Mouse (Mus musculus): ENCODE results near the gene Nae1. TPM values are rescaled to one million over a fixed set of nuclear protein-coding genes. Genes with fewer than 3 reads are reported as not detected.

Nae1 gene
- polyA plus RNA-seq, 1 experiment from 2014 or later = 103 TPM

- WGBS = 81% methylated on average over 3 of the region's 3 CpGs
- no peaks in the 10 kb centered on the region for H3K9me3 ChIP-seq
- H3K4me1 ChIP-seq (replicated peaks) = peaks cover 11% of the 10 kb centered on the region
- no peak overlapping the region for H3K9ac ChIP-seq
- peak overlapping the region; percentile 62 for H3K4me3 ChIP-seq
- no peak for ATAC-seq (ENCODE audit: low FRiP score, low read depth)
- peaks cover 14% of the 10 kb centered on the region for H3K36me3 ChIP-seq
- peak overlapping the region; percentile 98 for H3K4me2 ChIP-seq
- no peak overlapping the region for H3K27ac ChIP-seq (replicated peaks)
- H3K27me3 ChIP-seq = no peaks in the 10 kb centered on the region
These were observed 24.3 kb downstream of the Nae1 start for GRCm38 (mm10) chr8:104510134-104510533.

- peak within 1 kb of the TSS; percentile 98 for H3K4me2 ChIP-seq
- peak within 1 kb of the TSS; percentile 62 for H3K4me3 ChIP-seq
- WGBS = 1% methylated on average over 61 of the region's 64 CpGs
- 0 out of 2 replicates have a peak within 1 kb of the TSS, but pooled peaks have one; percentile 4 for H3K27ac ChIP-seq (replicated peaks)
- ATAC-seq (ENCODE audit: low FRiP score, low read depth) = peak; percentile 86
- H3K27me3 ChIP-seq = no peaks in the 10 kb centered on the region
- peak within 1 kb of the TSS; percentile 71 for H3K9ac ChIP-seq
- H3K9me3 ChIP-seq = no peaks in the 10 kb centered on the region
- peaks cover 11% of the 10 kb centered on the region for H3K4me1 ChIP-seq (replicated peaks)
- H3K36me3 ChIP-seq = peaks cover 14% of the 10 kb centered on the region
These were observed 25.1 kb downstream of the Nae1 start, which contains the start of gene Terb1 for GRCm38 (mm10) chr8:104509061-104510006. TSS of gene Terb1 (minus strand) at chr8:104509910.

- H3K4me3 ChIP-seq = no peak overlapping the region
- 78% methylated on average over 1 of the region's 1 CpGs for WGBS
- no peaks in the 10 kb centered on the region for H3K36me3 ChIP-seq
- no peak overlapping the region for H3K27ac ChIP-seq (replicated peaks)
- no peak for ATAC-seq (ENCODE audit: low FRiP score, low read depth)
- H3K4me1 ChIP-seq (replicated peaks) = no peaks in the 10 kb centered on the region
- H3K9me3 ChIP-seq = no peaks in the 10 kb centered on the region
- H3K9ac ChIP-seq = no peak overlapping the region
- H3K4me2 ChIP-seq = no peak overlapping the region
- H3K27me3 ChIP-seq = no peaks in the 10 kb centered on the region
These were observed 55.3 kb downstream of the Nae1 start for GRCm38 (mm10) chr8:104479091-104479490.

GRCm38 (mm10) chr8:104472465-104472864 lies 62.0 kb downstream of the Nae1 start:
- Histone ChIP-seq H3K4me3 (no peak overlapping the region), H3K27ac (replicated peaks) (no peak overlapping the region), H3K27me3 (no peaks in the 10 kb centered on the region), H3K36me3 (no peaks in the 10 kb centered on the region), H3K4me1 (replicated peaks) (no peaks in the 10 kb centered on the region), H3K9ac (no peak overlapping the region), H3K9me3 (no peaks in the 10 kb centered on the region), H3K4me2 (no peak overlapping the region)
- no peak for ATAC-seq (ENCODE audit: low FRiP score, low read depth)
- 90% methylated on average over 3 of the region's 3 CpGs for WGBS

- 78% methylated on average over 2 of the region's 2 CpGs for WGBS
- Histone ChIP-seq H3K4me2 (no peak overlapping the region), H3K9ac (no peak overlapping the region), H3K9me3 (no peaks in the 10 kb centered on the region), H3K36me3 (no peaks in the 10 kb centered on the region), H3K4me3 (no peak overlapping the region), H3K4me1 (replicated peaks) (no peaks in the 10 kb centered on the region), H3K27me3 (no peaks in the 10 kb centered on the region), H3K27ac (replicated peaks) (no peak overlapping the region)
- ATAC-seq (ENCODE audit: low FRiP score, low read depth) = no peak
These were observed 67.0 kb downstream of the Nae1 start for GRCm38 (mm10) chr8:104467463-104467862.

Other genes starting within 250 kb of the Nae1 start
- not detected in 2 replicates for gene Cmtm2a, start 241.5 kb downstream of the Nae1 start, polyA plus RNA-seq (2015; fragmentation: Nextera tagmentation; extraction: Ambion mirVana)
- not detected in 2 replicates for gene Gm45711, start 224.6 kb downstream of the Nae1 start, polyA plus RNA-seq (2015; fragmentation: Nextera tagmentation; extraction: Ambion mirVana)
- gene Cmtm1, start 224.5 kb downstream of the Nae1 start, polyA plus RNA-seq (2015; fragmentation: Nextera tagmentation; extraction: Ambion mirVana) = not detected in 2 replicates
- not detected in 2 replicates for gene Gm11020, start 213.1 kb downstream of the Nae1 start, polyA plus RNA-seq (2015; fragmentation: Nextera tagmentation; extraction: Ambion mirVana)
- not detected in 2 replicates for gene Cmtm2b, start 212.4 kb downstream of the Nae1 start, polyA plus RNA-seq (2015; fragmentation: Nextera tagmentation; extraction: Ambion mirVana)
- 39.5 and 44.1 TPM in 2 replicates for gene Cmtm3, start 195.2 kb downstream of the Nae1 start, polyA plus RNA-seq (2015; fragmentation: Nextera tagmentation; extraction: Ambion mirVana)
- gene Cmtm4, start 138.8 kb downstream of the Nae1 start, polyA plus RNA-seq (2015; fragmentation: Nextera tagmentation; extraction: Ambion mirVana) = 2.7 TPM in 2 replicates
- gene Dync1li2, start 91.6 kb downstream of the Nae1 start, polyA plus RNA-seq (2015; fragmentation: Nextera tagmentation; extraction: Ambion mirVana) = 106 and 109 TPM in 2 replicates
- gene Terb1, start 24.7 kb downstream of the Nae1 start, polyA plus RNA-seq (2015; fragmentation: Nextera tagmentation; extraction: Ambion mirVana) = 0.62 and 0.65 TPM in 2 replicates
- gene Car7, start 52 bp upstream of the Nae1 start, polyA plus RNA-seq (2015; fragmentation: Nextera tagmentation; extraction: Ambion mirVana) = 2.7 and 4.0 TPM in 2 replicates
- gene Pdp2, start 56.8 kb upstream of the Nae1 start, polyA plus RNA-seq (2015; fragmentation: Nextera tagmentation; extraction: Ambion mirVana) = 17.9 and 20.6 TPM in 2 replicates
- not detected in 2 replicates for gene Cdh16, start 89.8 kb upstream of the Nae1 start, polyA plus RNA-seq (2015; fragmentation: Nextera tagmentation; extraction: Ambion mirVana)
- gene Rrad, start 96.7 kb upstream of the Nae1 start, polyA plus RNA-seq (2015; fragmentation: Nextera tagmentation; extraction: Ambion mirVana) = 3.0 and 3.9 TPM in 2 replicates
- 125 and 131 TPM in 2 replicates for gene Ciao2b, start 107.3 kb upstream of the Nae1 start, polyA plus RNA-seq (2015; fragmentation: Nextera tagmentation; extraction: Ambion mirVana)
- not detected in 2 replicates for gene Ces2a, start 199.4 kb upstream of the Nae1 start, polyA plus RNA-seq (2015; fragmentation: Nextera tagmentation; extraction: Ambion mirVana)